Mouse (Mus musculus) layer of hippocampus, postnatal 10 days (tissue): ENCODE measurements around the gene Nwd2. TPM values are rescaled to one million over a fixed set of nuclear protein-coding genes. Genes with fewer than 3 reads are reported as not detected.

Experiments
- DNase-seq, 2 experiments: peaks; one replicate each; pipeline ENCODE4 v3.0.0; 2021; ENCODE audit warnings: low spot score in 2 of 2
- total RNA-seq, 2 experiments: library from RNA; stranded (reverse); gene quantifications; 2 replicates each; pipeline ENCODE4 v1.2.3; 2021

Gene Nwd2
- total RNA-seq, 2 experiments from 2014 or later: 32.5 to 33.5 TPM

DNA sequence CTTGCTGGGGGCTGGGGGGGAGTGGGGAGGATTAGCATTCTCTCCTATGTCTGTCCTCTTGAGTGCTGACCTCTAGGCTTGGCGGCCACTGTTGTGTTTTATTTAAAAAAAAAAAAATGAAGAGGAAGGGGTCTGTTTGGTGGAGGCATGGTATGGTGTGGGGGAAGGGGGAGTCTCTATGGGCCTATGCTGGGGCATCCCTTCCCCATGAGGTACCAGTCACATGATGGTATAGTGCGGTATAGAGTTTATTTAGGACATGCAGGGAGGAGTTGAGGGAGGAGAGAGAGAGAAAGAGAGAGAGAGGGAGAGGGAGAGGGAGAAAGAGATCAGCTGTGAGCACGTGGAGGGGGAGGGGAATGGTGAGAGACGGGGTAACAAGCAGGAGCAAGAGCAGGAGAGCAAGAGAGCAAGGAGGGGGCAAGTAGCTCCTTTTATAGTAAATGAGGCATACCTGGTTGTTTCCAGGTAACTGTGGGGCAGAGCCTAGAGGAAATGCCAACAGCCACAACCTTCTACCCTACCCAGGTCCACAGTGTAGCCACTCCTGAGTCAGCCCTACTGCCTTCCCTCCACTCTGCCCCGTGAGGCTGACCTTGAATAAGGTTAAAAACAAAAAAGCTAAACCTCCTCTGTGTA, 178.6 kb downstream of the Nwd2 start:
- no peak for DNase-seq

DNA sequence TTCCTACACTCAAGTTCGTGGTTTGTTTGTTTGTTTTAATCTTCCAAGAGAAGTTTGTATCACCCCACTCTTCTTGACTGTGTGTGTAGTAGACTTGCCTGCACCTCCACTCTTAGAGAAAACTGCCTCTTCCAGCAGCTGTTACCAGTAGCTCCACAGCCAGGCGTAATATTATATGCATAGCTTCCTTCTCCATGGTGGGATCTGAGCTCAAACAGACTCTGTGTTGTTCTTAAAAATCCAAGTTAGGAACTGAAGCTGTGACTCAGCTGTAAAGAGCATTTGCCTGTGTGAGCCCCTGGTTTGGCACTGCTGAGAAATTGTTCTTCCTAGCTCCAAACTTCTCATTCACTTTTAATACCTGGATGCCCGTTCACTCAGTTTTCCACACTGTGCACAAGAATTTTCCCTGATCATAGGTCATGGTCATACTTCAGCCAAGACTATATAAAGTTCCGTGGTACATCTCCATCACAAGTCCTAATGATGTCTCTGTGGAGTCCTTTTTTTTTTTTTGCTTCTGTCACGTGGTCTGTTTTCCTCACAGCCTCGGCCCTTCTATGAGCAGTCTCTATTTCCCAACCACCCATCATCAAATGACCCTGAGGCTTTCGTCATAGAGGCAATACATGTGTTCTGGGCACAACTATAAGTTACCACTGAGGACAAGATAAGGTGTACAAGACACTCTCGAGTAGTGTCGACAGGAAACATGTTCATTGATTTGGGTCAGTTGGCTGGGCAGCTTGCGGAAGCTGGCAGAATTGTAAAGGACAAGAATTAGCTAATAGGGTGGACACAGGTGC, 179.7 kb downstream of the Nwd2 start:
- DNase-seq: no peak

DNA sequence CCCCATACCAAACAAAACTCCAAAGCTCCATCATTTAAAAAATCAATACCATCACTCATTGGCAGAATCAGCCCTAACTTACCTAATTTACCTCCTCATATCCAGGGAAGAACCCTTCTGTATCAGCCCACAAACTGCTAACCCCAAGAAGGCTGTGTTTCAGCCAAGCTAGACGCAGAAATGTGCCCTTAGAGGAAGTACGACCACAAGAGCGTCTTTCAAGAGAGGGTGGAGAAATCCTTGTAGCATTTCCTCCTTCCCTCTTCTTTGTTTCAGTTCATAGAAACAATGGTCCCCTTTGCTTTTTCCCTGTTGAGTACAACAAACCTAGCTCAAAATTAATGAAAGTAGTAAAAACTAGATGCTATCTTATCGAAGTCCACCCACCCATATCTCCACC, 182.2 kb downstream of the Nwd2 start:
- no peak for DNase-seq

DNA sequence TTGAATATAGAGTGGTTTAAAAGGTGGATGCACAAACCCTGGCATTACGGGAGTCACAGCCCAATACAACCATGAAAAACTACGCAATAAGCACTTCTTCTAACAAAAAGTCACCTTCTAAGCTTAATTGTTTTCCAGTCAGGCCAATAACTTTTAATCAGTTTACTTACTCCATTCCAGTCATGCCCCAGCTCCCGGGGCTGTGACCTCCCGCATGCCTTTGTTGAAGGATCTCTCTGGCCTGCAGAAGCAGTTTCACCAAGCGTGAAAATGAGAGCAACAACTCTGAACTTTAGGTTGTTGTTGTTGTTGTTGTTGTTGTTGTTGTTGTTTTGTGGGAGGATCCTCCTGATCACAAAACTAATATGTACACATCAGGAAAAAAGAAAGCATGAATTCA, 185.1 kb downstream of the Nwd2 start:
- DNase-seq: no peak

DNA sequence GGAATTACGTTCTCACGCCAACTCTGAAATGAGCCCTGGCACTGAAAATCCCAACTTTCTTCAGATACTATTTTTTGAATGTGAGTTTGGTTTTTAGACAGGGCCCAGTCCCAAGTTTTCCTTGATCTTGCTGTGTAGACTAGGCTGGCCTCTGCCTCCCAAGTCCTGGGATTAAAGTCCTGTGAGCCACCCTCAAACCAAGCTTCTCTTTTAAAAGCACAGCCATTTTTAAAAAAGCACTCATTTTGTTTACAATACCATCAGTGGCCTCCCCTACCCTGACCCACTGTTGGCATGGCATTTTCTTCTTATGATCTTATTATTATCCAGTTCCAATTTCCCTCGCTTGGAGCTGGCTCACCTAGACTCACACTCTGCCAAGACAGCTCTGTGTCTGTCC, 185.5 kb downstream of the Nwd2 start:
- DNase-seq: no peak

DNA sequence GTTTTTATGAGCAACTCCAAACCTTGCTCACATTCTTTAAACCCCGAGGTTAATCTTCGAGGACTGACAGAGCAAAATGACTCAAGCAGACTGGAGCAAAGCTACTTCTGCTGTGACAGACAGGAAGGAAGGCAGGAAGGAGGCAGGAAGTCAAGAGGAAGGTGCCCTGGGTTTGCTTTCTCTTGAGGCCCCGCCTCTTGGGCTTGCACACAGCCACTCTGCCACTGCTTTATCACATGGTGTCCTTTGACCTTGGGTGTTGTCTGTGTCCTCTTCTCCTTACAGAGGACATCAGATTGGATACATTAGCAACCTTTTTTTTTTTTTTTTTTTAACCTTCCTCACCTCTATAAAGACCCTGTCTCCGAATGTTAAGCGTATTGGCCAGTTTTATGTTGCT, 188.2 kb downstream of the Nwd2 start:
- no peak for DNase-seq

DNA sequence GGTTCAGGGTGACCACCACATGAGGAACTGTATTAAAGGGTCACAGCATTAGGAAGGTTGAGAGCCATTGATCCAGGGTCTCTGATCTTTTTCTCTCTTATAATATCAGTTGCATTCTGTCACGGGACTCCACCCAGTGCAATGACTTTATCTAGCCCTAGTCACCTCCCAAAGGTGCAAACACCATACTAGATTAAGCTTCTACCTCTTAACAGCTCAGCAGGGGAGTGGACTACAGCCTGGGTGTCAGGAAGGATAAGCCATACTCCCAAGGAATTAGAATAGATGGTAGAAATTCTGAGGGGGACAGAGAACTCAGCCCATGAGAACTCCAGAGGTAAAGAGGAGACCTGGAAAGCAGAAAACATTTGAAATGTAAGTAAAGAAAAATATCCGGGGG, 188.9 kb downstream of the Nwd2 start:
- DNase-seq: no peak

DNA sequence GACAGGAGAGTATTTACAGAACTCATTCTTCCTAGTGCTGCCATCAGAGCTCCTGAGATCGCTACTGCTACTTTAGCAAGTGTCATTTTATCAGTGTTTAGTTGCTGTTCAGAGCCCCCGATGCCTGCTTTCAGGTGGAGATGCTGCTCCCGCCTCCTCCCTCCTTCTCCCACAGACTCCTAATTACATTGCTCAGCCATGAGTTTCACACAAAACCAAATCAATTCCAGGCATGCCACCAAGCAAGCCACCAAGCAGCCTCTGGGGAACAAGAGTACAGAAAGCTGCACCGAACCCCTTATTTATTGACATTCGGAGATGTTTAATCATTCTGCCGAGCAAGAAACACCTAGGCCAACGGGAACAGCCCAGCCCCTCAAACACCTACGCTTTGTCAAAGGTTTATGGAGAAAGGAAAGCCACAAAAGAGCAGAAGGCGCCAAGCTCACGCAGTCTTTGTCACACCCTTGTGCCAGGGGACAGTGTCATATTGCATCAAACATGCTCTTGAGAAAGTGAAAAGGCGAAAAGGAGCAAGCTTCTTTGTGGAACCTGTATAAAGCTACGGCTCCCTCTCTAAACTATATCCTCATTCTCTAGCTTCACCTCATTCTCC, 191.0 kb downstream of the Nwd2 start:
- no peak for DNase-seq

DNA sequence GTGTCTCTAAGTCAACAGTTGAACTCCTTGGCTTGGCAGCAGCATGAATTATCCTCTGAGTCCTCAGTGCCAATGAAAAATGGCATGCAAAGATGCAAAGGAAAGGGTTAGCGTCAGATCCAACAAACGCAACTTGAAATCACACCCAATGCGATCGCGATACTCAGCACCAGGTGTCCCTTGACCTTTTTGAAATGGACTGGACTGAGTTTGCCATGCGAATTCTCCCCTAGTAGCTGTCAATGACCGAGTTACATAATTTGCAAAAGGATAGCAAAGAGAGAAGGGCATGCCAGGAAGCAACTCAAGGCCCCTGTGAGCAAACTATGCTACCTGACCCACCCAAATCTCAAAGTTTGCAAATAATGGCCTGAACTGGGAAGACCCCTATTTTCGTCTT, 198.2 kb downstream of the Nwd2 start:
- DNase-seq: no peak

DNA sequence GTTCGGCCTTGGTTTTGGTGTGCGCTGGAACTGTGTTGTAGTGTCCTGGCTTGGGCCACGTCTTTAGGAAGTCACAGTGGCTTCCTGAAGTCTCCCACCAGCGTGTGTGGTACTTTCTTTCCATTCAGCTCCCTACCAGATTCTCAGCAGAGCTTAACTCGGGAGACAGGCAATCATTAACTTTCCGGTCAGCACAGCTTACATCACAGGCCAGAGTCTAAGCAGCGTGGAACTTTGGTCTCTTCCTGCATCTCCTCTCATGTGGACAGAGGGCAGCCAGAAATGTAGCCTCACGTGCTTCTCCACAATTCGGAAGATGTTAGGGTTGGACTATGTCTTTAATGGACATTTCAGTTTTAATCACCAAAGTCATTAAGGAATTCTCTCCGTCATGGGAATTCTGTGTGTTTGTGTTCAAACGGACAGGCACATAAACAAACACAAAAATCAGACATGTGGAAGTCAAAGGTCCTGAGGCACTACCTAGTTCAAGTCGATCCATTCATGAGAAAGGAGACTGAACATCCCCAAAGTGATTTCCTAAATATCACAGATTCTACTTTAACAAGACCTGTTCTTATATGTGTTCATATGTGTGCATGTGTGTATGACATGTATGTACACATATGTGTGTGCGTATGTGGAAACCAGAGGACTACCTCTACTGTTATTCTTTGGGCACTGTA, 198.8 kb downstream of the Nwd2 start:
- no peak for DNase-seq

DNA sequence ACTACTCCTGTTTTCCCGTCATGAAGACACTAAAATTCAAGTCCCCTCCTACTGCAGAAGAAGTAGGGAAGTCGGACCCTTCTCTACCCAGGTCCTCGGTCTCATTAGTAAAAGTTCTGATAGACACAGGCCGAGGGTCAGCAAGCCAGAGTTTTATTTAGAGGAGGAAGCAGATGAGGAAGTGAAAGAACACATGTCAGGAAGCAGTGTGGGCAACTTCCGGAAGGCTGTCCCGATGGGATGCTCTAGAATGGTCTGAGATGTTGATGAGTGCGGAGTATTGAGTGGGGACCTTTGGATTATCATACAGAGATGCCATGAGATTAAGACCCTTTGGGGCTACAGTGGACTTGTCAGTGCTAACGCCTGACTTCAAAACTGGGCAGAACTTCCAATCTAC, 210.0 kb downstream of the Nwd2 start:
- no peak for DNase-seq

Other genes with a start within 250 kb of the Nwd2 start
- 1 to 10 TPM; 7.4 TPM for gene 0610040J01Rik, start 163.3 kb downstream of the Nwd2 start, total RNA-seq